Mouse (Mus musculus) right cerebral cortex, adult 18-20 months (tissue): ENCODE results near the gene 4931406C07Rik.

Source experiments
- DNase-seq: peaks from one replicate; pipeline ENCODE4 v3.0.0; 2022; ENCODE audit warnings: mixed read lengths

The 4931406C07Rik gene

DNA sequence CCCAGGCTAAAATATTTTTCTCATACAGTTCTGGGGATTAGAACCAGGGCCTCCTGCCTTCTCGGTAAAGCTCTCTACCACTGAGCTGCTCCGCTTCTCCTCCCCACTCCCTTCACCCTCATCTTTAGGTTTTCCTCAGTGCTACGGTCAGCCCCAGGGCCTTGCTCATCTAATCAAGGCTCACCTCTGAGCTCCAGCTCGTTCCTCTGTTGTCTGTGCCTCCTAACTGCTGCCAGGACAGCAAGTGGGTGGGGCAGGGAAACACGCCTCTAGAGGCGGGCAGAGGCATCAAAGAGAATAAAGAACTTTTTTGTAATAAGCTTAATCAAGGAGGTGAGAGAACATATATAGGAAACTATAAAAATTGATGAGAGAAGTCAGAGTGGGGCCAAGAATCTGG is 18.4 kb downstream of the 4931406C07Rik start:
- no peak for DNase-seq

DNA sequence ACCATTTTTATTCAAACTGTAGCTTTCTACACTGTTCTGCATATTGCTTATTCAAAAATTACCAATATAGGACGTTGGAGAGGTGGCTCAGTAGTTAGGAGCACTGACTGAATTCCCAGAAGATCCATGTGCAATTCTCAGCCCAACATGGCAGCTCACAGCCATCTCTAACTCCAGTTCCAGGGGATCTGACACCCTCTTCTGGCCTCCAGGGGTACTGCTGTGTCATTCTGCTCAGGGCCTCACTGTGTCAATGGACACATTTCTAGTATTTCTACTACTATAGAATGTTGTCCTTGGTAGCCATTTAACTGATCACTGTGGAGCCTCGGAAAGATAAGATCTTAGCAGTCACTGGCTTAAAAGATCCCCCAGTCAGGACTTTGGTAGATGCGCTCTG is 20.8 kb downstream of the 4931406C07Rik start:
- no peak for DNase-seq

DNA sequence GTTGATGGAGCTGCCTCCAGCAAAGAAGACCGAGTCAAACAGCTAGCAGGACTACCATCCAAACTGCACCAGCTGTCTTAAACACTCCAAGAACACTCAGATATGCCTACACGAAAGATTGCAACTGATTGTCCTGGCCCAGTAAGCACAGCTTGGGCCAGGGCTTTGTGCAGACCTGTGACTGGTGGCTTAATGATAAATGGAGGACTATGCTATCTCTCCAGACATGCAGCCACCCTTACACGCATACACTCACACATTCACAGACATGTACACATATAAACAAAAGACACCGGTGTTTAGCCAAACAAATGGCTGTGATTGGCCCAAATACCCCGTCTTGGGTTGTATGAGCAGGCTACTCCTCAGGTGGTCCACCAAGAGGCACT is 25.8 kb downstream of the 4931406C07Rik start:
- no peak for DNase-seq

DNA sequence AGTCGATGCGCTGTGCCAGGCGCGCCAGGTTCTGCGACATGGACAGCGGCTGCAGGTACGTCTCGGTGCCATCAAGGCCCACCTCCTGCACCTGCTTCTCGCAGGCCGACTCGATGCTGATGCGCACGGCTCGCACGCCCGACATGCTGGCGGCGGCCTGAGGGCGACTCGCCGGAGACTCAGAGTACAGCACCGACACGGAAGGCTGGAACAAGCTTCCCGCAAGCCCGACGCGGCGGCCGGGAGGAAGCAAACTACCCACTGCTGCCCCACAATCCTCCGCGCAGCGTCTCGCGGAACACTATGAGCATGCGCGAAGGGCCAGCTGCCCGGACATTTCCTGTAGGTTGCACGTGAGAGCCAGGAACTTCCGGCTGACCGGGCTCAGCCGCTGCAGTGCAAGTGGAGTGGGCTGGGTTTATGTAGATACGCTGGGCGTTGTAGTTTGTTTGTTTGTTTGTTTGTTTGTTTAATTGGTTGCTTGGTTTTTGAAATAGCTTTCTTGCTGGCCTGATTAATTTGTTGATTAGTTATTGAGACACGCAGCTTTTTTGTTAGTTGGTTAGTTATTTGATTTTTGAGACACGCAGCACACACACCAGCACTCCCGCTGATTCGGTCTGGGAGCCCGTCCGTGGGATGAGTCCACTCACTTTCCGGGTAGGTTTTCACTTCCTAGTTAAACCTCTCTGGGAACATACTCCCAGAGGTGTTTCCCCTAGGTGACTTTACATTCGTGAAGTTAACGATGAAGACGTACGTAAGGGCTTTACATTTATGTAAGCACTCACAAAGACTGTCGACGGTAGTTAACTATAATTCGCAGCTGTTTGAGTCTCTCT is 26.4 kb downstream of the 4931406C07Rik start, which contains the start of gene Med17:
TSS of gene Med17 (minus strand) at position 283 of the 842 bp plus-strand sequence.
- DNase-seq: peak; percentile 96

DNA sequence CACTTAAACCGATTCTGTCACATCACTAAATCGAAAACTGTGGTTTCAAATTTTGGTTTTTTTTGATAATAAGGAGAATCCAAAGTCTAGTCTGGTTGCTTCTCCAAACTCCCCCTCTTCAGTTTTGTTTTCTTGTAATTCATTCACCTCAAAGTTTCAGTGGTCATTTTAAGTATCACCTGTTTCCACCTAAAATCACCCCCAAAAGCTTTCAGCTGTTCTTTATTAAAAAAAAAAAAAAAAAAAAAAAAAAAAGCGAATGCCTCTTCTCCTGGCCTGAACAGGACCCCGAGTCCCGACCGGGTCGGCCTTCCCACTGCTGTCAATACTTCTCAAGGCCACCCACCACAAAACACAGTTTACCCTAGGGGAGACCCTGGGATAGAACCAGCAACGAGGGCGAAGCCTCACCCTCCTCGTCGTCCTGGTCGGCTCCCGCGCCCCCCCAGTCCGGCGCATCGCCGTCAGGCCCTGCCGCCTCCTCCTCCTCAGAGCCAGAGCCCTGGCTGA is 27.1 kb downstream of the 4931406C07Rik start:
- DNase-seq: no peak

DNA sequence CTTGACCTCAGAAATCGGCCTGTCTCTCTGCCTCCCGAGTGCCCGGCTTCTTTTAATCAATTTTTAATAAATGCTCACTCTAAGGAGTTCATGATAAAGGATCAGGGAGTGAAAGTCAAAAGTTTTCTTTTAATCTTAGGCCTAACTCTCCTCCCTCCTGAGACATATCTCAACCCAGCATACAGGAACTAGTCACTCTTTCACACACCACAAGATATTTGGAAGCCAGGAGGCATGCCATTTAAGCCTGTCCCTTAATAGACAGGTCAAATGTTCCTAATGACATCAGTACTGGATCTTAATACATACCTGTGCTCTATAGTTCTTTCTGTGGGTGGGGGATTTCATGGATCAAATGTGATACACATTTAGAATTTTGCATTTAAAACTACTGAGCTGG is 27.9 kb downstream of the 4931406C07Rik start:
- DNase-seq: no peak

DNA sequence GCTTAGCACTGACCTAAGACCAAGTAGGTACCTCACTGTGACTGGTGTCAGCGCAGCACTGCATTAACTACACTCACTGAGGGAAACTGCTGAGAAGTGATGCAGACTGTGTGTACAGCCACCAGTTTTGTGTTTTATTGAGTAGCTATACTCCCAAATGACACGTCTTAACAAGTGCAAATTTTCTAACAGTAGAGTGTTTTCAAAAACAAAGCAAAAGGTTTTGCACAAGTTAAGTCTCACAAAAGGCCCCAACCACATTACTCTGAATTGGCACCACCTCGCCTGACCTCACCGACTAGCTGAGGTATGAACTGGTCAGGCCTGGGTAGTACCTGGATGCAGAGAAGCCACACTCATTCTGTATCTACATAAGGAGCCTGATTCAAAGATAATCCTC is 29.4 kb downstream of the 4931406C07Rik start:
- DNase-seq: no peak

DNA sequence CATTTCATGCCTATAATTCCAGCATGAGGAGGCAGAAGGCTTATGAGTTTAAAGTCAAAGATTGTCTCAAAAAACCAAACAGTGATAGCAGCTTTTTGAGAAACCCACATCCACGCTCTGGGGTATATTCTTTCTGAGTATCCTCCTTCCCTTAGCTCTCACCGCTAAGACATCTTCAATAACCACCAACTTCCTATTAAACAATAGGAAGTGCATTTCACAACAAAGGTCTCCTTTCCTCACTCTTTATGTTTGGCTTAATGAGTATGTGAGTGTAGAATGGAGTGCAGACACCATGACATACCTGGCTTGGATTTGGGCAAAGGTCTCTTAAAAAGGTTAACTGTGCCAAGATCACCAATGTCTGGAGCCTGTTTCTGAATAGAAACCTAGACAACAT is 32.3 kb downstream of the 4931406C07Rik start:
- no peak for DNase-seq

DNA sequence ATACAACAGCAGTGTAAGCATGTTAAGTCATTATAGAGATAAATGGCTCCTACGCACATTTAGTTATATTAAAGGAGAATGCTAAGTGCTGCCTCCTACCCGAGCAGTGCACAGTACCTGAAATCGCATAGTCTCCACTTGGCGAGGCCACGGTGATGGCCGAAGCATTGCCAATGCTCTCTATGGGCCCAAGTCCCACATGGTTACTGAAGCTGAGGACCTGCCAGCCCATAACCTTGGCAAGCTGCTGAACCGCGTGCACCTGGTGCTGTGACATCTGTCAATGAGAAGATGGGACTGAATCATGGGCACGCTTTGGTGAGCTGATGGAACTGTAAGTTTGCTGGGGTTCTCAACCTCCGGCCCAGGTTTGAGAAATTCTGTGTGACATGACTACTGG is 42.8 kb downstream of the 4931406C07Rik start:
- DNase-seq: no peak

DNA sequence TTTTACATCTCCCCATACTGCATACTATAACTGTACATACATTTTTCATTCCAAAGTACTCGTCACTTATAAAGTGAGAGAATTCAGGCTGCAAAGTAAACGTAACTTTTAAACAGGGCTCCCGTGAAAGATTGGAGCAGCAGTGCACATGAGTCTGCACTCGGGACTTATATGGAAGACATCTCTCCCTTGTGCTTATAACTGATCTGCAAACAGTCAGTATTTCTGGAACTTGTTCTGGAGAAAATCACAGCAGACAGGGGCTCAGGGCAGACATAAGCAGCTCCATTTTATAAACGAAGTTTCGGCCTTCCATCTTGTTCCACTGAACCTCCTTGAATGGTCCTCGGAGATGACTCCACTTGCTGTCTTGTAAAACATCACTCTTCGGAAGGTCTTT is 44.3 kb downstream of the 4931406C07Rik start:
- no peak for DNase-seq

DNA sequence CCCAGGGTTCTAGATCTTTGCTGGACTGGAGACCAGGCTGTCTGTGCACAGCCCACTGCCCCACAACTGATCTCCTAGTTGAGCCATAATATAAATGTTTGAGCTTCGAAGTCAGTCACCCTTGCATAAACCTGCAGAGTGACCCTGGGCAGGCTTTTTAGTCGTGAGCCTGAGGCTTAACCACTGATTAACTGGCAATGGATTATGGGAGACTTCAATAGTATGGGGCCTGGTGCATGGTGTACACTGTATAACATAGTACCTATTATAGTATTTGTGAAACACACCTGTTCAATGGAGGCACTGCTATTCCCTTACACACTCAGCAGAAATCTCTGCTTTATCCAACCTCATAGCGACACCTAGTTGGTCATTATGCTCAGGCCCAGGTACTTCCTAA is 50.0 kb downstream of the 4931406C07Rik start:
- no peak for DNase-seq

DNA sequence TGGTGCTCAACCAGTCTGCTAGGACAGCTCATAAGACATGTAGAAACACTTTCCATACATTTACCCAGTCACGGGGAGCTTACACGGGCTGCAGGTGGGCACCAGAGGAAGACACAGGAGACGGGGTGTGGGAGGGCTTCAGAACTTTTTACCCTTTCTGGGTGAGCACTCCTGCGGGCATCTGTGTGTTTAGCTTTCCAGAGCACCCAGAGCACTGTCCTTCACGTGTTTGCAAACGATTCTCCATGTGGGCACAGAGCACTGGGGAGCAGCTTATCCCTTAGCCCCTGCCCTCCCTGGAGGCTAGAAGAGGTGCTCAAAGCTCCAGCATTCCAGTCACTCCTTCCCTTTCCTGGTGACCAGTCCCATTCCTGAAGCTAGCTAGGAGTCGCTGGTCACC is 51.7 kb downstream of the 4931406C07Rik start:
- DNase-seq: no peak

DNA sequence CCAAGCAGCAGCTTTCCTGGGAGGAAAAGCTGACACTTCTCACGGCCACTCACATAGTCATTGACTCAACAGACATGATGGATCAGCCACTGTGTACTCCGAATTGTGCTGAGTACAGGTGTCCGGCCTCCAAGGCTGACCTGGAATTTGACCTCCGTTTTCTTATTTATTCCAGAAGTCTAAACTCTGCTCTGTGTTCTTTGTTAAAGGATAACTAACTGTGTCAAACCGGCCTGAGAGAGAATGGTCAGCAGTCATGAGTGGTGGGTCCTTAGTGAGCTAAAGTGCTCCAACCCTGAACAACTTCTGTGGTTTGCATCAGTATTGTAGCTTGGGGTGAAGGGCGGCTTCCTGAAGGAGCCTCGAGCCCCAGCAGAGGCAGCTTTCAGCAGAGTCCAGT is 54.1 kb downstream of the 4931406C07Rik start:
- DNase-seq: no peak

DNA sequence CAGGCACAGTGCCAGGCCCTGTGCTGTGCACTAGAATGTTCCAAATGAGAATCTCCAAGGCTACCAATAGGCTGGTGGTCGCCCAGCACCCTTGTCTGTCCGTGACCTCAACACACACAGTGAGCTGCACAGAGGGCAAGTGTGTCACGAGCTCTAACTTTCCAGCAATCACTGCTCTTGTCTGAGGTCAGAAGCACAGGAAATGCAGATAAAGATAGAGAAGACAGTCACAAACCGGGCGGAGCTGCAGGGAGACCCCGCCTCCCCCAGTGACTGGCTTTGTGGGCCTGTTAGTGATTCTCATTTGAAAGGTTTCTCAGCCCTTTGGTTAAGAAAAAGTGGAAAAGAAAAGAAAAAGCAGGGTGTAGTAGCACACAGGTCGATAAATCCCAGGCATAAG is 55.9 kb downstream of the 4931406C07Rik start:
- no peak for DNase-seq

DNA sequence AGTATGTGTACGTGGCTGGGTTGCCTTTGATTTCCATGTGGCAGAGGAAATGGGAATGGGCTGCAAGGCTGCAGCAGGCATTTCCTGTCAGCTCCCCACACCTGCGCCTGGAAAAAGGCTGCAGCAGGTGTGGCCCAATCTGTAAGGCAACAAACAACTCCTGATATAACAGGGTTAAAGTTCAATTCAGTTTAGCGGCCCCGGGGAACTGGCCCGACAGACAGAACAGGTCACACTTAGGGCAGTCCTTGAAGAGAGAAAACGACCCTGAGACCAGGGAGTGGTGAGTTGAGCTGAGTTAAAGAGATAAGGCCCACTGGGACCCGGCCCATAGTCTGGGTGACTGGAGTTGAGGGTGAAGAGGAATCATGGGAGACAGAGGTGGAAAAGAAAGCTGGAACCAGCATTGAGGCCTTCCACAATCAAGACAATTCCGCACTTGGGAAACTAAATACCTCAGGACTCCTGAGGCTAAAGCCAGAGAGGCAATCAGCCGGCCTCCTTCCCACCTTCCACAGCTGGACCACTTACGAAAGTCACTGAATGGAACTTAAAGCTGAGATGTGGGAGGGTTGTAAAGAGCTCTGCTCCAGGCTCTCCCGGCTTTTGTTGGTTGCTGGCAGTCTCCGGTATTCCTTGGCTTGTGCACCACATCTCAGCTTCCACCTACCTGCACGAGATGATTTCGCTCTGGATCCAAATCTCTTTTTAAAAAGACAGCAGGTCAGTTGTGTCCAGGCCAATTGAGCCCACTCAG is 60.8 kb downstream of the 4931406C07Rik start:
- no peak for DNase-seq

DNA sequence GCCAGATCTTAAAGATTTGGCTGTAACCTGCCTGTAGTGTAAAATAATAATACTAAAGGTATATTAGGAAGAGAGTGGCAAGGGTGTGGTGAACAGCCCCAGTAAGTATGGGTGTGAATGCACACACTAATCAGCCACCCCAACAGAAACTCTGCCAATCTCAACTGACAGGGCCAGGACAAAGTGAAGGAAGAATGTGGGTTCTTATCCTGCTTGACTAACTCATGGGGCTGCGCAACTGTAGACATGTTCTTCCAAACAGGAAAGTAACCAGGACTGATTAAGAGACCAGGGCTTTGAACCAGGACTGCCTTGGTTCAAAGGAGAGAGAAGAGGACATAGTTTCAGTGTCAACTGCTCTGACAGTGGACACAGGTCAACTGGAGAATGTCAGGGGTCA is 64.1 kb downstream of the 4931406C07Rik start:
- no peak for DNase-seq

DNA sequence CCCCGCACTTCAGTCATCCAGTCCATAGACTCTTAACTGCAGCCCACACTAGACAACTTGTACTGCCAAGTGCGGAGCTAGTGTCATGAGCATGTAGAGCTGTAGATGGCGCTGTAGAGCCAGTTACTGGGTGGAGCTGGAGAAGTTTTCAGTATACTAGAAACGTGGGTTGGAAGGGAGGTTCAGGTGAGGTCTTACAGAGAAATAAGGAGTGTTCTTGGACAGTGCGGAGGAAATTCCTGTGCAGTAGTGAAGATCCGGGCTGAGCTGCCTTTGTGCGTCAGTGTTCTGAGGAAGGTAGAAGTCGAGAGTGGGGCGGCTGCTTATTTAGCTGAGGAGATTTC is 64.7 kb downstream of the 4931406C07Rik start:
- peak; percentile 19 for DNase-seq

DNA sequence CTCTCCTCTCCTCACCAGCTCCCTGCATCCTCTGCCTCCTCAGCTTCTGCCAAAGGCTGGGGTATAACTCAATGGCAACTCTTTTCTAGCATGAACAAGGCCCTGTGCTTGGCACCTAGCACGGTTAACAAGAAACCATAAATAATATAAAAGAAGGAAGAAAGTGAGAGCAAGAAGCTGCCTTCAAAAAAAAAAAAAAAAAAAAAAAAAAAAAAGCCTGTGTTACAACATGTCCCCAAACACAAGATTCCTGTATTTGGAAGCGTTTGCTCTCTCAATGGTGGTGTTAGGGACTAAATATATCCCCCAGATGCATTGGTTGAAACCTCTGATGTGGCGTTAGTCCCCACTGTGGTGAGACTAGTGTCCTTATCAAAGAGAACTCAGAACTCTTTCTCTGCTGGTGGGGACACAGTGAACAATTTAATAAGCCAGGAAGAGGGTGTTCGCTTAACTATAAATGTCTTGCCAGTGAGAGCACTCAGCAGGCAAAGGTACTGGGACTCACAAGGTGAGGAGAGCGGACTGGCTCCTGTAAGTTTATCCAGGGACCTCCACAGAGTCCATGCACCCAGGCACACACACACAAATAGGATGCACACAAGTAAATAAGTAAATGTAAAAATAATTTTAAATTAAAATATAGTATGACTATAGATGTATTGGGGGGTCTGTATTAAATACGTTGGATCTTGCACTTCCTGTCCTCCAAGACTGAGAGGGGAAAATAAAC is 65.2 kb downstream of the 4931406C07Rik start:
- no peak for DNase-seq

DNA sequence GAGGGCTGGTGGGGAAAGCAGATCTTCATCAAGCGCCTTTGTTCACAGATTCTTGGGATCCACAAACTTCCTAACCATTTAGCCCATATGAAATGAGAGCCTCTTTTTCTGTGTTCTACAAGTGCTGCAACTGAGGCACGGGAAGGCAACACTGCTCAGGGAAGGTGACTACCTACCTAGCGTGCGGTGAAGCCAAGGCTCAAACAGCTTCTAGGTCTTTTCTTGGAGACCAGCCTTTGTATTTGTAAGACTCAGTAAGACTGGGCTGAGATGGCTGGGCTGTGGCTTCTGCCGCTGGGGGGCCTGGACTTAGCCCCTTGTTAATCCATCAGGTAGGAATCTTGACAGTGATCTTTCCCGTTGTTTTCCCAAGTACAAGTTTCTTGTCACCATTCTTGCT is 66.2 kb downstream of the 4931406C07Rik start:
- DNase-seq: no peak

DNA sequence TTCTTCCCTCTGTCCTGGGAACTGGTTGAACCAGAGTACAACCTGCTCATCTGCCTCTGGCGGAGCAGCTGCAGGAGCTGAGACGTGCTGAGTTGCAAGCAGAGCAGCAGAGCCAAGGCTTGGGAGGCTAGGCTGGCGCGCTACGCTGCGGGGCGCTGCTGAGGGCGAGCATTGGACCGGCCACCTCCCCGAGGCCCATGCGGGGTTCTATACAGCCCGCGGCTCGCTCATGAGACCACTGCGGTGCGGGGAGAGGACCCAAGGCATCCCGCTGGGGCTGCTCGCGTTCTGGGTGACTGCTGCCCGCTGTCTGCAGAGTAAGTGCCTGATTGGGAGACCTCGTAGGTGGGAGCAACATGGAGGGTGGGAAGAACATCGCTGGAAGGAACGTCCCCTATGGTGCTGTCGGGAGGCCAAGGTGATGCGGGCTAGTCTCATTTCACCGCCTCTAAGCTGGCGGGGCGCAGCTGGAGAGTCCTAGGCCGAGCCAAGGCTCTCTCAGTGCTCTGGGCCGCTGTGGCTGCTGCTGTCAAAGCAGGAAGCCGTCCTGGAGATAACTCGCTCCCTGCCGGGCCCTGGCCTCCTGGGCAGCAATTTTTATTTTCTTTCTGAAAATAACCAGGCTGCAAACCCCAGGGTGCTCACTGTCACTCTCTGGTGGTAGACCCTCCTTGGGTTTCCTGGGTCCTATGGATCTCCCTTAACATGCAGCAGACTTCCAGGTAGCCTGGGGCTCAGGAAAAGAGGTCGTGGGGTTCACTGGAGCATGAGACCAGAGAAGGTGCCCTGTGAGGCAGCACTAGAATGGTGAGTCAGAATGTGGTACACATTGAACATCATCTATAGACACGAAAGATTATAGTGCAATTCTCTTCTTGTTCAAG is 67.0 kb downstream of the 4931406C07Rik start, which contains the start of gene Vstm5:
TSS of gene Vstm5 (plus strand) at position 4 of the 884 bp plus-strand sequence.
- peak; percentile 57 for DNase-seq

DNA sequence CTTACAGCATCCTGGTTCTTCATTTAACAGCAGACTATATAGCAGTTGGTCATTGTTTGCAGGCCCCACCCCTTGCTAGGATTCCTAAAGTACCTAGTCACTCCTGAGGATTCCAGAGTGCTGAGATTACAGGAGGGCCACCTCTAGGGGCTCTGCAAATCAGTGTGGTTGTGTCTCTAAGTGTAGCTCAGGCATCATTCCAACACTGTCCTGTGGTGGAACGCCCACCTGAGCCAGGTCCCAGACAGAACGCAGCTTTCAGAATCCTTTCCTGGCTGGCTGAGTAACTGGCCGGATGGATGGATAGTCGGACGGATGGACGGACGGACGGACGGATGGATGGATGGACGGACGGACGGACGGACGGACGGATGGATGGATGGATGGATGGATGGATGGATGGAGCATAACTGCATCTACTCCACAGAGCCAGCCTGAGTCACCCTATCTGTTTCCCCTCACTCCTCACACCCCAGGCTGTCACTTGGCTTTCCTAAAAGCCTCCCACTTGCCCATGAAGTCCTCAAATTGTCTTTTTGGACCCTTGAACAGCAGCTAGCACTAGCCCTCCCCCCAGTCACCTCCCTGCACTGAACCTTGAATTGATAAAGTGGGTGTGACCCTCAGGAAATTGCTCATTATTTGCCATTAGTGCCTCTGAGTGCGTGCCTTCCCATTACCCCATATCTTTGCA is 67.8 kb downstream of the 4931406C07Rik start:
- DNase-seq: no peak
